Mouse (Mus musculus): Measurements from ENCODE around the gene Ctu2. TPM values are rescaled to one million over a fixed set of nuclear protein-coding genes. Genes with fewer than 3 reads are reported as not detected.

Ctu2 gene
- total RNA-seq, 2 experiments from 2014 or later, result 9.6 to 14.1 TPM

DNA sequence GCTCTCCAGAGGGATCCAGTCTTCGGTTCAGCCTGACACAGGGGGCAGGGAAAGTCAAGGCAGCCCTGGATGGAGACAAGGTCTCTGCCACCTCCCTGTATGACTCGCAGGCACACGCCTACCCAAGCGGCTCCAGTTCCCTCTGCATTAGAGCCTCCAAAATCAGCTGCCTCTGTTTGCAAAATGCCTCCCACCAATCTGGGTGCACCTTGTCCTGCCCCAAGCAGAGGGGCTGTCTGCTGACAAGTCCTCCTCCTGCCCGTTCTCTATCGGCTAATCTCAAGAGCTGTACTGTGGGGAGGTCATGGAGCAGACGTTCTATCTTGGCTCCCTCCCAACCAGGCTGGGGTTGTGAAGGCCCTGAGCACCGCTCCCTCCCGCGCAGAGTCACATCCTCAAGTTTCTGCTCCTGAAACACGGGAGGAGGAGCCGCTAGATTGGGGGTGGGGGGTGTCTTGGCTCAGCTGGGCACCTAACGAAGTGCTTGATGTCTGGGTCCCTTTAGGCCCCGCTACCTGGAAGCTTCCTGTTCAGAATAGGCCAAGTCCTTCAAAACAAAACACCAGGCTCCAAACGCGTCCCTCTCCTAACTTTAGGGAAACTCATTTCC, 887 bp upstream of the Ctu2 start:
- DNase-seq, result peak; percentile 60 to 66
- intact Hi-C loops (cut with DNase I), result loop anchor here (5.0 to 10.0 kb wide), 2 partner anchors 98 to 740 kb away; partner anchors contain the start of genes Chmp1a, Spata33 and Zc3h18

GRCm38 (mm10) chr8:122482448-122482847, 6.5 kb downstream of the Ctu2 start:
- intact Hi-C loops (cut with DNase I), result no loop called here
- DNase-seq, result no peak

DNA sequence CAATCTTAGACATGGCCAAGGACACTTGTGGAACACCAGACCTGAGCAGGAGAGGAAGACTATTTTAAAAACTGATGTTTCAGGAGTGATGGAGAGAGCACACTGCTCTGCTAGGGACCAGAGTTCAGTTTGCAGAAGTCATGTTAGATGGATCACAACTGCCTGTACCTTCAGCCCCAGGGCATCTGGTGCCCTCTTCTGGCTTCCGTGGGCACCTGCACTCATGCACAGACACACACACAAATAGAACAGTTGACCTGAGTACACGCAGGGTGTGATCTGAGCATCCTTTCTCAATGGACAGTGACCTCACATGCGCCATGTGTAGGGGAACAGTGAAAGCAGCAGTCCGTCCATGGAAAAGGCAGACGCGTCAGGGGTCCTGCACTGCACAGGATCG, 7.9 kb downstream of the Ctu2 start:
- DNase-seq, result no peak
- intact Hi-C loops (cut with DNase I), result no loop called here

- no peak for DNase-seq
- intact Hi-C loops (cut with DNase I), result no loop called here
Measured at GRCm38 (mm10) chr8:122484831-122485230, 8.9 kb downstream of the Ctu2 start.

DNA sequence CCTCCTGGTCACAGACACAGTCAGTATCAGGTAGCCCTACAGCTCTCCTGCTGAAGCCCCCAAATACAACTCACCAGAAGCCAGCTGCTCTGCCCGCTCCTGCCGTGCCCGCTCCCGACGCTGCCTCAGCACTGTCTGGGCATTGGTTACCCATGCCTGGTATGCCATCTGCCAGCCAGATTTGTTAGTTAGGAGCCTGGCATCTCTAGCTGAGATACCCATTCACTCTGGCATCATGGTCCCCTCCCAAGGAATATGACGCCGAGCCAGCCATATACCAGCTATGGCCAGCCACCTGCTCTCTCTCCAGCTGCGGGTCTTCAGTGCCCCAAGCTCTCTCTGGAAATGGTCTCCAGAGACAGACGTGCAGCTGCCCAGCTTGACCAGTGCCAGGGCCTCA, 12.4 kb downstream of the Ctu2 start:
- intact Hi-C loops (cut with DNase I), result no loop called here
- DNase-seq, result no peak

DNA sequence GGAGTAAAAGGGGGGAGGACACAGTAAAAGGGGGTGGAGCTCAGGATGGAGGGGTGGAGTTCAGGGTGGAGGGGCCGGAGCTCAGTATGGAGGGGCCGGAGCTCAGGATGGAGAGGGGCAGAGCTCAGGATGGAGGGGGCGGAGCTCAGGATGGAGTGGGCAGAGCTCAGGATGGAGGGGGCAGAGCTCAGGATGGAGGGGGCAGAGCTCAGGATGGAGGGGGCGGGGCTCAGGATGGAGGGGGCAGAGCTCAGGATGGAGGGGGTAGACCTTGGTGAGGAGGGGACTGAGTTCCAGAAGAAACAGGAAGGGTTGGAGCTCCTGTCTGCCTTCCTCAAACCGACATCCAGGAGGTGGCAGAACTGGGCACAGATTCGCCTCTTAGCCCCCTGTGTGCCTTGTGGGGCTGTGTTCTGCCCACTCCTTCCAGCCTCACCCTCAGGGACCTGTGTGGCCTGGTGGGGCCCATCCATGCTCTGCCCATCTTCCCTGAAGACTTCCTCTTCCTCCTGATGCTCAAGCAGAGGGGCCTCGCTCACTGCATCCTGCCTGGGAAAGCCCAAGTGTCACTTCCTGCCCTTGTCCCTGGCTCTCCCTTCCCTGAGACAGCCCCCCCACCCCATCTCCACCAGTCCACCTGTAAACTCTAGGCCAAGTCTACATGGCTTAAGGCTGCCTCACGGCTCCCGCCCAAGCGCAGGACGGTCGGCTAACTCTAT, 21.2 kb downstream of the Ctu2 start:
- no peak for DNase-seq
- intact Hi-C loops (cut with DNase I), result no loop called here

DNA sequence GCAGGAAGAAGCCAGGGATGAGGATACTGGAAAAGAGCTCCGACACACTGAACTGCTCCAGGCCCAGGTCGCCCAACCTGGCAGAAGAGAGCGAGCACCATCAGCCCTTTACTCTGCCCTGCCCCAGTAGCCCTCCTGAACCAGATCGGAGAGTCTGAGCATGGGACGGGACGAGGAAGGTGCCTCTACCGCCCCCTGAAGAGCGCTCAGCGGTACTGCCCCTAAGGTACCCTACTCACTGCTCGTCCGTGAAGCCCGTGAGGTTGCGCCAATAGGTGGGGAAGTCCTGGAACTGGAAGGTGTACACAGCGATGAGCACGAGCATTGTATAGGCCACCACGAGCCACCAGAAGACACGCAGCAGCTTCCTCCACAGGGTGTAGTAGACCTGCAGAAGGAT, 22.0 kb downstream of the Ctu2 start:
- no peak for DNase-seq
- intact Hi-C loops (cut with DNase I), result no loop called here

GRCm38 (mm10) chr8:122500856-122501255, 24.9 kb downstream of the Ctu2 start:
- intact Hi-C loops (cut with DNase I), result loop anchor here (1.0 to 5.0 kb wide), 3 partner anchors 50 to 330 kb away; partner anchors contain the start of genes Galns, Piezo1 and Trappc2l
- peak; percentile 84 to 89 for DNase-seq

GRCm38 (mm10) chr8:122511552-122511951, 35.6 kb downstream of the Ctu2 start:
- peak; percentile 78 for DNase-seq
- intact Hi-C loops (cut with DNase I), result no loop called here

- intact Hi-C loops (cut with DNase I), result no loop called here
- peak in 1 of 2 experiments; percentile 30 for DNase-seq
Measured at GRCm38 (mm10) chr8:122512392-122512791, 36.4 kb downstream of the Ctu2 start.

GRCm38 (mm10) chr8:122515699-122516098, 39.8 kb downstream of the Ctu2 start:
- intact Hi-C loops (cut with DNase I), result no loop called here
- DNase-seq, result no peak

DNA sequence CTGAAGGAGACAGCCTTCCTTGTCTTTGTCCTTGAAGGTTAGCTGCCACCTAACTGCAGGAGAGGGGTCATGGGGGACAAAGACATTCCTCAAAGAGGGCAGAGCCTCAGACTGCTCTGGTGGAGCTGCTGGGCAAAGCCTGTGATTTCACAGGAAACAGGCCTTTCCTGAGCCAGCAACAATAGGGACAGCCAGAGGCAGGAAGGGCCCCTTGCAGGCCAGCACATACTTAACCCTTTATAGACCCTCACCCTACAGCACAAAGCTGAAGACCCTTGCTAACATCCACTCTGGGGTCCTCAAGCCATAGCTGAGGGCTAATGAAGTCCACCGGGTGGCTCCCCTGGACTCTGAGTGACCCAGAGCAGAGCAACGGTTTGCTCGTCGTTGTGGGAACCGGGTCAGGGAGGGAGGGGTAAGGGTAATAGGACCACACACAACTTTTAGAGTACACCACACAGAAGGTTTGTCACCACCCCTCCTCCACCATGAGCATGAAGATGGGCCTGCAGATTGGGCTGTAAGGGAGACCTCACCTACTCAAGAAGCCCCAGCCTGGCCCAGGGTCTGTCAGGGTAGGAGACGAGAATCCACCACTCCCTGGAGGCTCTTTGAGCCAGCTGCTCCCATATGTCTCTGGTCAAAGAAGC, 41.7 kb downstream of the Ctu2 start:
- intact Hi-C loops (cut with DNase I), result no loop called here
- peak; percentile 70 to 72 for DNase-seq

- intact Hi-C loops (cut with DNase I), result no loop called here
- peak; percentile 29 to 36 for DNase-seq
Measured at GRCm38 (mm10) chr8:122520611-122521010, 44.7 kb downstream of the Ctu2 start.

GRCm38 (mm10) chr8:122522796-122523651, 47.1 kb downstream of the Ctu2 start:
- intact Hi-C loops (cut with DNase I), result no loop called here
- DNase-seq, result peak; percentile 71 to 72

DNA sequence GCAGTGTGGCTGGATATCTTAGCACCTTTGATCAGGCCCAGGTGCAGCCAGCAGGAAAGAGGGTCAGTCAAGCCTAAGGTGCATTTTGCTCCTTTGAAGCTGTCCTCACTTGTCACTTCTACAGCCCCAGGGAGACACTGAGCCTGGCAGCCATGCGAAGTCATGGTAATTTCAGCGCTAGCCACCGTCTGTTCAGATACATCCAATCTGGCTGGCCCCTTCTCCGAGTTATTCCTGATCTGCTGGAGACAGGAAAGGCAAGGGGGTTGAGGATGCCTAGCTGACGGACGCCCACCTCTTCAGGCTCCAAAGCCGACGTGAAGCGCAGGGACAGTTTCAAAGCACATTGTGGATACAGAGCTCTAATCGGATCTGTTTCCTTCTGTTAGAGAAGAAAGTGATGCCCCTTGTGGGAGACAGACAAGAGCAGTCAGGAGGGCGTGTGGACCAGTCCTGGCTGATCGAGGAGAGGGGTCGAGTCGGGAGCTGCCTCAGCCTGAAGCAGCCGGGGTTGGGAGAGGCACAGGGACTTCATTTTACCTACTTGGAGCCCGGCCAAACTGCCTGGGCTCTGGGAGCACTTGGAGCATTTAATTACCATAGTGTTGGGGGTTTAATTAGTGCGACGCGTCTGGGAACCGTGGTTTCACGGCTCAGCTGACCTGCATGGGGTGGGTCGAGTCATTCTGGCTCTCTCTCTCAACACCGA, 47.9 kb downstream of the Ctu2 start:
- intact Hi-C loops (cut with DNase I), result no loop called here

DNA sequence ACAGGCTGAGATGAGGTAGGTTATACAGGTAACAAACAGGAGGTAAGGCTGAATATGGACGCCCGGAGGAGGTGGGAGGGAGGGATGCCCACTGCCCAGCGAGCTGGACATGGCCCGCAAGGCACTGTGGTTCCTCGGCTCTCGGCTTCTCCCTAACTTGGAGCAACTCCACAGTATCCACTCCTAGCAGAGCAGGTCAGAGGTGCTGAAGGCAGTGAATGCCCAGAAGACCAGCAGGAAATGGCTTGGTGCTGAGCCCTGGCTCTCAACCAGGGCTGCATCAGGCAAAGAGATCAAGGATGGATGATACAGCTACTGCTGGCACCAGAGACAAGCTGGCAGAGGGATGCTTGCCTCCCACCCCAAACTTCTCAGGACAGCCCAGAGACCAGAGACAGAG, 48.6 kb downstream of the Ctu2 start:
- peak in 1 of 2 experiments; percentile 41 for DNase-seq
- intact Hi-C loops (cut with DNase I), result no loop called here

More for the DNA sequence above, 47.9 kb downstream of the Ctu2 start:
- DNase-seq, result peak; percentile 47 to 50

- no peak for DNase-seq
- intact Hi-C loops (cut with DNase I), result no loop called here
Measured at GRCm38 (mm10) chr8:122525004-122525403, 49.1 kb downstream of the Ctu2 start.

GRCm38 (mm10) chr8:122526084-122526483, 50.1 kb downstream of the Ctu2 start:
- intact Hi-C loops (cut with DNase I), result no loop called here
- no peak for DNase-seq

GRCm38 (mm10) chr8:122526526-122527170, 50.7 kb downstream of the Ctu2 start:
- intact Hi-C loops (cut with DNase I), result no loop called here
- DNase-seq, result peak; percentile 40 to 51

- DNase-seq, result no peak
- intact Hi-C loops (cut with DNase I), result no loop called here
Measured at GRCm38 (mm10) chr8:122527937-122528336, 52.0 kb downstream of the Ctu2 start.

Measured in heart, postnatal 10 days (tissue).